Mouse (Mus musculus) intestine, postnatal 0 days (tissue): ENCODE data around the gene Ccdc28a. TPM values are rescaled to one million over a fixed set of nuclear protein-coding genes. Genes with fewer than 3 reads are reported as not detected.

Experiments
- ATAC-seq: fragments of 200-750 bp; cut with Nextera tagmentation; 2 replicates; pipeline ENCODE4 v1.8.0; 2017; ENCODE audit warnings: mild to moderate bottlenecking, moderate TSS enrichment, moderate library complexity
- H3K27ac ChIP-seq: fragments of 300-500 bp; sonication (generic); 2 replicates; pipeline ENCODE4 v1.5.1; 2014; ENCODE audit warnings: mild to moderate bottlenecking, low read depth, low read length, moderate library complexity
- H3K27me3 ChIP-seq: fragments of 300-500 bp; sonication (generic); replicated peaks from 2 replicates; pipeline ENCODE4 v1.6.1; 2014; ENCODE audit warnings: low read length, mixed read lengths; ENCODE audit not compliant: control insufficient read depth, insufficient read depth
- H3K36me3 ChIP-seq: fragments of 300-500 bp; sonication (generic); 2 replicates; pipeline ENCODE4 v1.6.1; 2014; ENCODE audit warnings: mild to moderate bottlenecking, moderate library complexity; ENCODE audit not compliant: control insufficient read depth, insufficient read depth
- H3K4me1 ChIP-seq: fragments of 300-500 bp; sonication (generic); replicated peaks from 2 replicates; pipeline ENCODE4 v1.6.1; 2014; ENCODE audit warnings: antibody characterized with exemption, low read length, mixed read lengths; ENCODE audit not compliant: control insufficient read depth, insufficient read depth
- H3K4me2 ChIP-seq: fragments of 300-500 bp; sonication (generic); replicated peaks from 2 replicates; pipeline ENCODE4 v1.6.1; 2014; ENCODE audit warnings: low read depth, mild to moderate bottlenecking, moderate library complexity
- H3K4me3 ChIP-seq: fragments of 300-500 bp; sonication (generic); 2 replicates; pipeline ENCODE4 v1.5.1; 2014; ENCODE audit warnings: low read depth, low read length
- H3K9ac ChIP-seq: fragments of 300-500 bp; sonication (generic); 2 replicates; pipeline ENCODE4 v1.6.1; 2014; ENCODE audit warnings: mild to moderate bottlenecking, low read depth, low read length
- H3K9me3 ChIP-seq: fragments of 300-500 bp; sonication (generic); 2 replicates; pipeline ENCODE4 v1.6.1; 2016; ENCODE audit warnings: mixed run types; ENCODE audit not compliant: control insufficient read depth
- CTCF ChIP-seq: sonication (generic); IDR thresholded peaks from 2 replicates; pipeline ENCODE4 v1.5.1; 2016; ENCODE audit warnings: low read depth, mild to moderate bottlenecking, control low read depth, antibody characterized with exemption, moderate library complexity
- WGBS: fragments of 180-500 bp; shearing (Covaris S2); extraction: QIAGEN DNeasy Blood & Tissue Kit; methylation state at CpG from one replicate; pipeline ENCODE4 v1.1.7; 2014; 5-methylcytosine and 5-hydroxymethylcytosine counted together
- polyA plus RNA-seq: library from polyadenylated mRNA; unstranded; fragments of >200 nt; fragmentation: Nextera tagmentation; extraction: Ambion mirVana; gene quantifications from 2 replicates; pipeline ENCODE4 v1.2.1, GENCODE M21; 2015

Gene Ccdc28a
- polyA plus RNA-seq, 1 experiment from 2014 or later = 36.6 TPM

DNA sequence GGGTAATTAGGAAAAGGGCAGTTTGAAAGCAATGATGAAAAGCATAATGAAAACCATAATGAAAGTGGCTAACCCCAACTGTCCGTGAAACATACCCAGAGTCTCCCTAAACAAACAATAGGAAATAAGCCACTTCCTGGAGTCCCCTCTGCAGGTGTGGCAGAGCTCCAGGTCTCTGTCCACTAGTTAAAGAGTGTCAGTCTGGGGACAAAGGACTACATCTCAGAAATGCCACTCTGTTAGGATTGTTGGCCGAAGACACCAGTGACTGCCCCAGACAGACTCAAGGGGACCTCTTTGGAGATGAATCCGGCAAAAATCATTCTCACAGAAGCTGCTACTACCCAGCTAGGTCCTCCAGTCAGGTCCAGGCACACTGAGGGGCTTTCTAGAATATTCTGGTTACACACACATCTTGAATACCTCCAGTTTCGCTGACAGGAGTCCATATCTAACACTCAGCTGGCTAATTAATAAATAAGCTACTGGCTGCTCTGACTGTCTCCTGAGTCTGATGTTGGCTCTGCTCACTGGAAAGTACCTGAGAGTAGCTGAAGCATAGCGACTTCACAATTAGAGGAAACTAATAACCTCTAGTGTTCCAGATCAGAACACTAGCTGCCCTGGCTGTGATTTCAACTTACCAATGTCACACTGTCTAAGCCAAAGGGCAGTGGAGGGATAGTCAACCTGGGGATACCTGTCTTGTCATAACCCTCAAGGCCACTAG, 36.3 kb downstream of the Ccdc28a start:
- Histone ChIP-seq H3K9ac (no peak overlapping the region), H3K36me3 (no peaks in the 10 kb centered on the region), H3K27me3 (no peaks in the 10 kb centered on the region), H3K4me2 (no peak overlapping the region), H3K4me3 (no peak overlapping the region), H3K27ac (no peak overlapping the region), H3K9me3 (no peaks in the 10 kb centered on the region), H3K4me1 (no peaks in the 10 kb centered on the region)
- ATAC-seq = no peak
- TF ChIP-seq CTCF = no peak
- WGBS = 83% methylated on average over 5 of the region's 5 CpGs

GRCm38 (mm10) chr10:18197206-18197979, 37.4 kb downstream of the Ccdc28a start:
- H3K36me3 ChIP-seq = no peaks in the 10 kb centered on the region
- peak overlapping the region; percentile 62 for H3K4me2 ChIP-seq
- 52% methylated on average over 14 of the region's 14 CpGs for WGBS
- H3K27ac ChIP-seq = no peak overlapping the region
- no peaks in the 10 kb centered on the region for H3K27me3 ChIP-seq
- TF ChIP-seq CTCF = peak; percentile 98
- H3K4me3 ChIP-seq = peak overlapping the region; percentile 29; the same call in 1 of the 2 replicates
- ATAC-seq = no peak
- no peaks in the 10 kb centered on the region for H3K9me3 ChIP-seq
- H3K4me1 ChIP-seq = no peaks in the 10 kb centered on the region
- H3K9ac ChIP-seq = peak overlapping the region; percentile 27; the same call in 1 of the 2 replicates

DNA sequence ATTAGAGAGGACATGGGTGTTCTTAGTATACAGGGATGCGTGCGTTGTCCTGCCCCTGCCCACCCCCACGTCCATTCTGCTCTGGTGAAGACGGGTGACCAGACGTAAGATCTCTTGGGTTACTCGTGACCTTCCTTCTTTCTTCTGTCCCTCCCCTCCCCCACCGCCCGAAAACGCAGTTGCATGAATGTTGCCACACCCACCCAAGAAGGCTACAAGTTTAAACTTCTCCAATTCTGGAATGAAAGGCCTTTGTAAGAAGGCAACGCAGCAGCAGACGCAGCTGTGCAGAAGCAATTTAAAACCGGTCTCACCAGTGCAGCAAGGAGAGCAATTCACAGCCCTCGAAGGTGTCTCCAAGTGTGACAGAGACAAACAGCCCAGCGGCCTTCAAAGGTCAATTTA, 40.1 kb downstream of the Ccdc28a start:
- peak; percentile 68 for ATAC-seq
- WGBS = 23% methylated on average over 14 of the region's 14 CpGs
- H3K27ac ChIP-seq = no peak overlapping the region
- no peaks in the 10 kb centered on the region for H3K9me3 ChIP-seq
- no peaks in the 10 kb centered on the region for H3K27me3 ChIP-seq
- no peaks in the 10 kb centered on the region; the same call in 1 of the 2 replicates for H3K4me1 ChIP-seq
- no peak for TF ChIP-seq CTCF
- H3K4me3 ChIP-seq = no peak overlapping the region
- H3K4me2 ChIP-seq = no peak overlapping the region; the same call in 1 of the 2 replicates
- no peaks in the 10 kb centered on the region for H3K36me3 ChIP-seq
- H3K9ac ChIP-seq = no peak overlapping the region

- no peaks in the 10 kb centered on the region for H3K36me3 ChIP-seq
- no peak overlapping the region for H3K27ac ChIP-seq
- H3K27me3 ChIP-seq = no peaks in the 10 kb centered on the region
- TF ChIP-seq CTCF = no peak
- H3K4me2 ChIP-seq = no peak overlapping the region
- H3K9me3 ChIP-seq = no peaks in the 10 kb centered on the region
- 77% methylated on average over 11 of the region's 11 CpGs for WGBS
- no peak overlapping the region for H3K9ac ChIP-seq
- no peak for ATAC-seq
- no peaks in the 10 kb centered on the region; the same call in 1 of the 2 replicates for H3K4me1 ChIP-seq
- H3K4me3 ChIP-seq = no peak overlapping the region
These were observed 40.6 kb downstream of the Ccdc28a start for GRCm38 (mm10) chr10:18194156-18194555.

DNA sequence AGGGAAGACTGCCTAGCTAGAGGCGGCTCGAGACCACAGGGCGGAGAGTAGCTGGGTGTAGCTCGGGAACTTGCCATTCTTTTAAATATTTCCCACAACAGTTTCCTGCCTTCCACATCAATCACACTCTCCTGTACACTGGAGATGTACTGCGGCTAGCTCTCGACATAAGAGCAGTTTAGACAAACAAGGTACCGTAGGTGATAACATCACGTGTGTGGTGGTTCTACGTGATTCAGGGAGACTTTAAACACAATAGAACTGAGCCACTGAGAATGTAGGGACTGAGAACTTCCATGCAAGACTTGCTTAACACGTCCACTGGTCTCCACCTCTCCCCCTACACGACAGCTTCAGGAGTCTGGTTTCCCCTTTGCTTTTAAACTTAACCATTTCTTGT, 41.6 kb downstream of the Ccdc28a start:
- TF ChIP-seq CTCF = no peak
- WGBS = 65% methylated on average over 11 of the region's 11 CpGs
- H3K4me1 ChIP-seq = no peaks in the 10 kb centered on the region; the same call in 1 of the 2 replicates

GRCm38 (mm10) chr10:18191706-18192105, 43.1 kb downstream of the Ccdc28a start:
- Histone ChIP-seq H3K4me1 (no peaks in the 10 kb centered on the region; the same call in 1 of the 2 replicates), H3K9me3 (no peaks in the 10 kb centered on the region), H3K36me3 (no peaks in the 10 kb centered on the region), H3K27me3 (no peaks in the 10 kb centered on the region), H3K27ac (no peak overlapping the region), H3K9ac (no peak overlapping the region), H3K4me3 (no peak overlapping the region), H3K4me2 (no peak overlapping the region)
- 27% methylated on average over 8 of the region's 8 CpGs for WGBS
- ATAC-seq = peak; percentile 70
- no peak for TF ChIP-seq CTCF

More for the DNA sequence above, 41.6 kb downstream of the Ccdc28a start:
- no peak overlapping the region for H3K27ac ChIP-seq
- H3K9me3 ChIP-seq = no peaks in the 10 kb centered on the region
- no peak overlapping the region for H3K4me2 ChIP-seq
- no peak overlapping the region for H3K4me3 ChIP-seq
- no peak overlapping the region for H3K9ac ChIP-seq
- H3K27me3 ChIP-seq = no peaks in the 10 kb centered on the region
- no peaks in the 10 kb centered on the region for H3K36me3 ChIP-seq
- ATAC-seq = no peak
